Mouse (Mus musculus): ENCODE measurements around the gene Bbox1. TPM values are rescaled to one million over a fixed set of nuclear protein-coding genes. Genes with fewer than 3 reads are reported as not detected.

Gene Bbox1
- 0.92 and 1.2 TPM in 2 replicates for polyA plus RNA-seq (2014; fragmentation: Nextera tagmentation; extraction: Ambion mirVana)

- H3K4me3 ChIP-seq (ENCODE audit: low read depth, low read length): no peak within 1 kb of the TSS
- H3K27me3 ChIP-seq (replicated peaks; ENCODE audit: control insufficient read depth, insufficient read depth, low read length): no peaks in the 10 kb centered on the region
- no peak within 1 kb of the TSS for H3K4me2 ChIP-seq (ENCODE audit: low read depth, low read length)
- peaks cover 13% of the 10 kb centered on the region; the same call in 1 of the 2 replicates for H3K4me1 ChIP-seq (ENCODE audit: control insufficient read depth, insufficient read depth, low read length)
- DNase-seq (ENCODE audit: low spot score): no peak
- ATAC-seq (ENCODE audit: low read depth): no peak
- WGBS: 81% methylated on average over 6 of the region's 6 CpGs
- H3K9ac ChIP-seq (ENCODE audit: low read depth, low read length): no peak within 1 kb of the TSS
- peak within 1 kb of the TSS; percentile 49; the same call in 1 of the 2 replicates for H3K27ac ChIP-seq (replicated peaks; ENCODE audit: low read depth, low read length)
- no peaks in the 10 kb centered on the region for H3K36me3 ChIP-seq (ENCODE audit: control insufficient read depth, insufficient read depth, low read length)
- 0 out of 2 replicates have a peak, but pooled peaks cover 3% of the 10 kb centered on the region for H3K9me3 ChIP-seq (ENCODE audit: control insufficient read depth, low read length)
Measured at GRCm38 (mm10) chr2:110314509-110315155, at the start of gene Bbox1. Gene Bbox1 (minus strand): TSS chr2:110314560.

- no peaks in the 10 kb centered on the region for H3K9me3 ChIP-seq (ENCODE audit: control insufficient read depth, low read length)
- no peak overlapping the region for H3K9ac ChIP-seq (ENCODE audit: low read depth, low read length)
- ATAC-seq (ENCODE audit: low read depth): no peak
- DNase-seq (ENCODE audit: low spot score): no peak
- H3K4me2 ChIP-seq (ENCODE audit: low read depth, low read length): peak overlapping the region; percentile 15; the same call in 1 of the 2 replicates
- no peak overlapping the region for H3K4me3 ChIP-seq (ENCODE audit: low read depth, low read length)
- H3K27me3 ChIP-seq (replicated peaks; ENCODE audit: control insufficient read depth, insufficient read depth, low read length): no peaks in the 10 kb centered on the region; the same call in 1 of the 2 replicates
- H3K4me1 ChIP-seq (ENCODE audit: control insufficient read depth, insufficient read depth, low read length): peaks cover 3% of the 10 kb centered on the region
- WGBS: 62% methylated on average over 3 of the region's 3 CpGs
- H3K36me3 ChIP-seq (ENCODE audit: control insufficient read depth, insufficient read depth, low read length): no peaks in the 10 kb centered on the region
- peak overlapping the region; percentile 58; the same call in 1 of the 2 replicates for H3K27ac ChIP-seq (replicated peaks; ENCODE audit: low read depth, low read length)
Measured at GRCm38 (mm10) chr2:110363855-110364254, 49.5 kb upstream of the Bbox1 start.

DNA sequence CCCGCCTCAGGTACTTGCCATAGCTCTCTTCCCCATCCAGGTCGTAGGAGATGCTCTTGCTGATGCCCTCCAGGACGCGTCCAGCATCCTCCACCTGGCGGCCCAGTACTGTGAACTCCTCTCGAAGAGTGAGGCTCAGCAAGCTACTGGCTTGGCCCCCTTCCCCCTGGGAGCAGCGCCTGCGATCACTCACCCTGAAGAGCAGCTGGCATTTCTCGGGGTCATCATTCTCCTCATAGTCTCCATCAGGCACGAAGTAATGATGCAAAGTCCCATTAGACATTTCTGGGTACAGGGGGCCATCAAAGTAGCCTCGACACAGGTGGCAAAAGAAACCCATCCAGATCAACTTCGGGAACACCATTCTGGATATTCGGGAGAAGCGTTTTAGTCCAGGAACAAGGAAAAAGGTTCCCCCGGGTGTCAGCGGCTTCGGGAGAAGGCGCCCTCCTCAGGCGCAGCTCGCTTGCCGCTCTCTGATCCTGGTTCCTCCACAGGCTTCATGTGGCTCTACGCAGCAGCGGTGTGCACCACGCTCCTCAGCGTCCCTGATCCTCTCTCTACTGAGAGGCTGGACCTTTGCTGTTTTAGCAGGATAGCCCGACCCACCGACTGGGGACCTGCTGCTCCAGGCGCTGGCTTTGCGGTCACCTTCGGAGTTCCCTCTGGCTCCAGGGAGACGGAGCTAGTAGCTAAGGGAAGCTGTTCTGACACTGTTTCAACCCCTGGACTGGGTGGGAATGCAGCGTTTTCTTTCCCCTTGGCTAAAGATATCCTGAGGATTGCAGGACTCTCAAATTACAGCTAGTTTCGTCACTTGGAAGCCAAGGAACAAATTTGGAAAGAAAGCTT, 48.3 kb upstream of the Bbox1 start, which contains the start of gene Fibin:
TSS of gene Fibin (minus strand) at position 752 of the 852 bp plus-strand sequence.
- no peaks in the 10 kb centered on the region; the same call in 1 of the 2 replicates for H3K27me3 ChIP-seq (replicated peaks; ENCODE audit: control insufficient read depth, insufficient read depth, low read length)
- H3K4me3 ChIP-seq (ENCODE audit: low read depth, low read length): peak within 1 kb of the TSS; percentile 52
- peak within 1 kb of the TSS; percentile 54 for H3K4me2 ChIP-seq (ENCODE audit: low read depth, low read length)
- H3K27ac ChIP-seq (replicated peaks; ENCODE audit: low read depth, low read length): peak within 1 kb of the TSS; percentile 84
- peak within 1 kb of the TSS; percentile 77 for H3K9ac ChIP-seq (ENCODE audit: low read depth, low read length)
- WGBS: under 1% methylated on average over 33 of the region's 33 CpGs
- peak; percentile 86 for ATAC-seq (ENCODE audit: low read depth)
- DNase-seq (ENCODE audit: low spot score): peak; percentile 84
- peaks cover 3% of the 10 kb centered on the region for H3K4me1 ChIP-seq (ENCODE audit: control insufficient read depth, insufficient read depth, low read length)
- H3K9me3 ChIP-seq (ENCODE audit: control insufficient read depth, low read length): no peaks in the 10 kb centered on the region
- no peaks in the 10 kb centered on the region for H3K36me3 ChIP-seq (ENCODE audit: control insufficient read depth, insufficient read depth, low read length)

DNA sequence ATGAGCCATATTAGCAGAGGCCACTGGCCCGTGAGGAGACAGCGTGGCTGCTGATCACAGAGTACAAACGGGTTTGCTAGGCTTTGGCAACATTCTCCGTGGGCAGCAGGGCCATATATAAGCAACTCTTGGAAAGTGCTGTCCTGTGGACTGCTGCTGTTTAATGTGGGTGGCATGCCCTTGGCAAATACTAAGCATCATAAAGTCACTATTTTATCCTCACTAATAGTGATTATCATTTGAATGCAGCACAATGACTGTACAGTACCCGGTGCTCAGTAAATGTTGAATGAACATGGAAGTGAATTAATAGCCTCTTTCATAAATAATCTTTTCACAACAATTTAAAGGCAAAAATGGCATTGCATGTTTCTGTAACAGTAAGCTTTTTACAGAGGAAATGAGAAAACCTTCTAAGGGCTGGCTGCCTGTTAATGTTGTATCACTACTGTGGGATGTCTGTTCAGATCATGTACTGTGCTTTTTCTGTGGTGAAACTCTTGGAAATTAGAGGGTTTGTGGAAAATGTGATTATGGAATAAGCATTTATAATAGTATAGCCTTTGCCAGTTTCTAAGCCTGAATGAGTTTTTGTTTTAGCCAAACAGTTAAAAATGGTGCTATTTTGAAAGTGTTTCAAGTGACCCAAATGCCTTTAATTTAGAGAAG, 39.1 kb upstream of the Bbox1 start:
- no peaks in the 10 kb centered on the region for H3K36me3 ChIP-seq (ENCODE audit: control insufficient read depth, insufficient read depth, low read length)
- H3K9me3 ChIP-seq (ENCODE audit: control insufficient read depth, low read length): no peaks in the 10 kb centered on the region
- no peak overlapping the region for H3K9ac ChIP-seq (ENCODE audit: low read depth, low read length)
- peaks cover 8% of the 10 kb centered on the region; the same call in 1 of the 2 replicates for H3K4me1 ChIP-seq (ENCODE audit: control insufficient read depth, insufficient read depth, low read length)
- no peaks in the 10 kb centered on the region for H3K27me3 ChIP-seq (replicated peaks; ENCODE audit: control insufficient read depth, insufficient read depth, low read length)
- no peak overlapping the region for H3K4me2 ChIP-seq (ENCODE audit: low read depth, low read length)
- WGBS: 80% methylated on average over 5 of the region's 5 CpGs
- ATAC-seq (ENCODE audit: low read depth) (no peak), DNase-seq (ENCODE audit: low spot score) (no peak)
- no peak overlapping the region for H3K4me3 ChIP-seq (ENCODE audit: low read depth, low read length)
- H3K27ac ChIP-seq (replicated peaks; ENCODE audit: low read depth, low read length): no peak overlapping the region

- Histone ChIP-seq H3K9me3 (ENCODE audit: control insufficient read depth, low read length) (no peaks in the 10 kb centered on the region), H3K36me3 (ENCODE audit: control insufficient read depth, insufficient read depth, low read length) (no peaks in the 10 kb centered on the region), H3K4me2 (ENCODE audit: low read depth, low read length) (no peak overlapping the region), H3K9ac (ENCODE audit: low read depth, low read length) (no peak overlapping the region), H3K27me3 (replicated peaks; ENCODE audit: control insufficient read depth, insufficient read depth, low read length) (no peaks in the 10 kb centered on the region), H3K4me3 (ENCODE audit: low read depth, low read length) (no peak overlapping the region), H3K27ac (replicated peaks; ENCODE audit: low read depth, low read length) (no peak overlapping the region), H3K4me1 (ENCODE audit: control insufficient read depth, insufficient read depth, low read length) (peaks cover 8% of the 10 kb centered on the region; the same call in 1 of the 2 replicates)
- WGBS: 37% methylated on average over 5 of the region's 5 CpGs
- DNase-seq (ENCODE audit: low spot score): peak; percentile 64
- ATAC-seq (ENCODE audit: low read depth): no peak
Measured at GRCm38 (mm10) chr2:110351843-110352251, 37.5 kb upstream of the Bbox1 start.

- ATAC-seq (ENCODE audit: low read depth) (no peak), DNase-seq (ENCODE audit: low spot score) (no peak)
- Histone ChIP-seq H3K9me3 (ENCODE audit: control insufficient read depth, low read length) (no peaks in the 10 kb centered on the region), H3K4me1 (ENCODE audit: control insufficient read depth, insufficient read depth, low read length) (peaks cover 8% of the 10 kb centered on the region; the same call in 1 of the 2 replicates), H3K4me2 (ENCODE audit: low read depth, low read length) (no peak overlapping the region), H3K36me3 (ENCODE audit: control insufficient read depth, insufficient read depth, low read length) (no peaks in the 10 kb centered on the region), H3K9ac (ENCODE audit: low read depth, low read length) (no peak overlapping the region), H3K4me3 (ENCODE audit: low read depth, low read length) (no peak overlapping the region), H3K27ac (replicated peaks; ENCODE audit: low read depth, low read length) (no peak overlapping the region), H3K27me3 (replicated peaks; ENCODE audit: control insufficient read depth, insufficient read depth, low read length) (no peaks in the 10 kb centered on the region)
- WGBS: 71% methylated on average over 1 of the region's 1 CpGs
Measured at GRCm38 (mm10) chr2:110351406-110351805, 37.0 kb upstream of the Bbox1 start.

DNA sequence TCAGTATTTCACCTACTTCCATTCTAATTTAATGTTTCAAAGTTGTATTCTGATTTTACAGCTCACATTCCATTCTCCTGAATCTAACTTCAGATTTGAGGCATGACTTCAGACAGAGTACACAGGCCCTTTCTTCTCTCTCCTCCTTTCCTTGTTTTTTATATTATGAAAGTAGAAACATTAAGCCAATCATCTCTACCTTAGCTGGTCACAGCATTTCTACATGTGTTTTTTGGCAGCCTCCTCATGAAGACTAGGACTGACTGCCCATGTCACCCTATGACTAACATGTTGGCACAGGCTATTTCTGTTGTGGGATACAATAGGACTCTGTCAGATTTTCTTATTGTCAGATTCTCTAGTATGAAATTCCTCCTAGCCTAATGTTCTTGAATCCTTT, 14.6 kb upstream of the Bbox1 start:
- H3K9ac ChIP-seq (ENCODE audit: low read depth, low read length): no peak overlapping the region
- no peaks in the 10 kb centered on the region for H3K4me1 ChIP-seq (ENCODE audit: control insufficient read depth, insufficient read depth, low read length)
- H3K27ac ChIP-seq (replicated peaks; ENCODE audit: low read depth, low read length): no peak overlapping the region
- no peak overlapping the region for H3K4me2 ChIP-seq (ENCODE audit: low read depth, low read length)
- H3K9me3 ChIP-seq (ENCODE audit: control insufficient read depth, low read length): no peaks in the 10 kb centered on the region
- no peak for DNase-seq (ENCODE audit: low spot score)
- no peak for ATAC-seq (ENCODE audit: low read depth)
- H3K4me3 ChIP-seq (ENCODE audit: low read depth, low read length): no peak overlapping the region
- no peaks in the 10 kb centered on the region for H3K27me3 ChIP-seq (replicated peaks; ENCODE audit: control insufficient read depth, insufficient read depth, low read length)
- no peaks in the 10 kb centered on the region for H3K36me3 ChIP-seq (ENCODE audit: control insufficient read depth, insufficient read depth, low read length)

- Histone ChIP-seq H3K4me2 (ENCODE audit: low read depth, low read length) (no peak overlapping the region), H3K9ac (ENCODE audit: low read depth, low read length) (no peak overlapping the region), H3K27me3 (replicated peaks; ENCODE audit: control insufficient read depth, insufficient read depth, low read length) (no peaks in the 10 kb centered on the region), H3K36me3 (ENCODE audit: control insufficient read depth, insufficient read depth, low read length) (no peaks in the 10 kb centered on the region), H3K9me3 (ENCODE audit: control insufficient read depth, low read length) (no peaks in the 10 kb centered on the region), H3K4me3 (ENCODE audit: low read depth, low read length) (no peak overlapping the region), H3K4me1 (ENCODE audit: control insufficient read depth, insufficient read depth, low read length) (peaks cover 7% of the 10 kb centered on the region), H3K27ac (replicated peaks; ENCODE audit: low read depth, low read length) (peak overlapping the region; percentile 39; the same call in 1 of the 2 replicates)
- 42% methylated on average over 4 of the region's 4 CpGs for WGBS
- ATAC-seq (ENCODE audit: low read depth) (no peak), DNase-seq (ENCODE audit: low spot score) (peak; percentile 81)
Measured at GRCm38 (mm10) chr2:110319949-110320348, 5.6 kb upstream of the Bbox1 start.
